Mouse (Mus musculus): ENCODE measurements around the gene Vkorc1l1.

DNA sequence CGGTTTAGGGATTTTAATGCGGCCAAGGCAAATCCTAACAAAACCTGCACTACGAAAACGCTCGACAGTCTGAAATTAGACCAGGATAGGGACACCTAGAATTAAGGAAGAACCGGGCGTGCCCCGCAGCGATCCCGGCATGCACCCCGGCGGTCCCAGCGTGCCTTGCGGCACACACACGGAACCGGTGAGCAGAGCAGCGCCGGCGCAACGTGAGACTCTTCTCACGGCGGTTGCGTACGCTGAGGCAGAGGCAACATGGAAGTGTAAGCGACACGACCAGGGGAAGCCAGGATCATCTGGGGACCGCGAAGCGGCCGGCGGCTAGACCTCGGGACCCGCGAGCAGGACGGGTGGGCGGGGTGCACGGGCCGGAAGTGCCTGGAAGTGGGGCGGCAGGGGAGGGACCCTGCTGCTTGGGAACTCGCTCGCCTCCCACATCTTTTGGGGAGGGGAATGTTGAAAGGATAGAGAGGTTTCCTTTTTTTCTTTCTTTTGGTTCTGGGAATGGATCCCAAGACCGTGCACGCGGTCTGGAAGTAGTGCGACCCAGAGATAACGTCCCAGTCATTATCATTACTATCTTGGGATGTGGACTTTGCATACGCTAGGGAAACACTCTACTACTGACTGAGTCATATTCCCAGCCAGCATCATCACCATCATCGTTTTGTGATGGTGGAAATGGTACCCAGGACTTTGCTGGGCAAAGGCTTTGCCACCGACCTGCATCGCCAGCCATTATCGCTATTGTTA, 87.5 kb downstream of the Vkorc1l1 start, which contains the start of the genes Asl and Crcp:
- TF ChIP-seq CTCF (IDR thresholded peaks at IDR 0.05; ENCODE audit: low read depth), result no peak
- TF ChIP-seq EP300 (IDR thresholded peaks at IDR 0.05; ENCODE audit: low read depth), result no peak

Measured in heart, postnatal 0 days (tissue).